Mouse (Mus musculus) embryonic facial prominence, embryonic 14.5 days (tissue): ENCODE measurements around the gene Ncor2. TPM values are rescaled to one million over a fixed set of nuclear protein-coding genes. Genes with fewer than 3 reads are reported as not detected.
A peak's percentile ranks its signal among the peaks of the same experiment; 100 is the strongest.

Source experiments
- ATAC-seq: fragments of 200-750 bp; cut with Nextera tagmentation; 2 replicates; pipeline ENCODE4 v1.8.0; 2017; ENCODE audit warnings: low read depth, moderate number of reproducible peaks, moderate TSS enrichment
- DNase-seq: peaks from one replicate; pipeline ENCODE4 v3.0.0-alpha.2; 2015; ENCODE audit warnings: low spot score
- H3K27ac ChIP-seq: fragments of 300-500 bp; sonication (generic); replicated peaks from 2 replicates; pipeline ENCODE4 v1.5.1; 2014; ENCODE audit warnings: low read depth, mild to moderate bottlenecking, low read length, moderate library complexity
- H3K27me3 ChIP-seq: fragments of 300-500 bp; sonication (generic); replicated peaks from 2 replicates; pipeline ENCODE4 v1.6.1; 2014; ENCODE audit warnings: low read length; ENCODE audit not compliant: control insufficient read depth, insufficient read depth
- H3K36me3 ChIP-seq: fragments of 300-500 bp; sonication (generic); 2 replicates; pipeline ENCODE4 v1.6.1; 2014; ENCODE audit warnings: low read length, mixed read lengths; ENCODE audit not compliant: control insufficient read depth, insufficient read depth
- H3K4me1 ChIP-seq: fragments of 300-500 bp; sonication (generic); 2 replicates; pipeline ENCODE4 v1.6.1; 2014; ENCODE audit warnings: antibody characterized with exemption, low read length; ENCODE audit not compliant: control insufficient read depth, insufficient read depth
- H3K4me2 ChIP-seq: fragments of 300-500 bp; sonication (generic); 2 replicates; pipeline ENCODE4 v1.6.1; 2014; ENCODE audit warnings: low read depth, mild to moderate bottlenecking, low read length, moderate library complexity, mixed read lengths
- H3K4me3 ChIP-seq: fragments of 300-500 bp; sonication (generic); 2 replicates; pipeline ENCODE4 v1.5.1; 2014; ENCODE audit warnings: low read depth, mild to moderate bottlenecking, low read length
- H3K9ac ChIP-seq: fragments of 300-500 bp; sonication (generic); 2 replicates; pipeline ENCODE4 v1.6.1; 2014; ENCODE audit warnings: low read depth, mild to moderate bottlenecking, low read length, moderate library complexity, mixed read lengths
- H3K9me3 ChIP-seq: fragments of 300-500 bp; sonication (generic); 2 replicates; pipeline ENCODE4 v1.6.1; 2016; ENCODE audit warnings: low read length; ENCODE audit not compliant: control insufficient read depth
- WGBS: fragments of 180-500 bp; shearing (Covaris S2); extraction: QIAGEN DNeasy Blood & Tissue Kit; methylation state at CpG from one replicate; pipeline ENCODE4 v1.1.7; 2014; 5-methylcytosine and 5-hydroxymethylcytosine counted together
- polyA plus RNA-seq: library from polyadenylated mRNA; unstranded; fragments of >200 nt; fragmentation: Nextera tagmentation; extraction: Ambion mirVana; gene quantifications from 2 replicates; pipeline ENCODE4 v1.2.1, GENCODE M21; 2014

Gene Ncor2
- polyA plus RNA-seq, 1 experiment from 2014 or later: 37.3 TPM

DNA sequence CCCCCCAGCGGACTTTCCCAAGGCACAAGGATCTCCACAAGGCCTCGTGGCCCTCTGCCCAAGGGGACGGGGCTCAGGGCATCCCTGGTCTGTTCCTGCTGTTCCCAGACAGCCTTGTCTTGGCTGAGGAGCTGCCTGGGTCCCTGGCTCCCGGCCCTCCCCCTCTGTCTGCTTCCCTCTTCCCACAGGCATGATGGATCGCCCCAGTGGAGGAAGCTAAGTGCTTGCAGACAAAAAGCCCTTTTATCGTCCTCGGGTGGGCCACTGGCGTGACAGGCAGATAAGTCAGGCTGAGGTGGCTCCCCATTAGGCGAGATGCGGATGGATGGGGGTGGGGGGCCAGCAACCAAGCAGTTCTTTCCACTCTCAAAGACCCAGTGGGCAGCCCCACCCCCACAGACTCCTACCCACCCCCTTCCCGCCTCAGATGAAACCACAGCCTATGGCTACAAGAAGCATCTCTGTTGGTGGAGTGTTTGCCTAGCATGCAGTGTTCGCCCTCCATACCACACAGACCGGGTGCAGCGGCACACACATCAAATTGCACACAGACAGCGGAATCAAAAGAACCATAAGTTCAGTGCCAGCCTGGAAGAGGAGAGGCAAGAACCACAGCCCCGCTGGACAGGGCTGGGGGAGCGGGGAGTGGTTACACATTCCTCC is 27.0 kb downstream of the Ncor2 start:
- H3K36me3 ChIP-seq: no peaks in the 10 kb centered on the region; the same call in 1 of the 2 replicates
- H3K27me3 ChIP-seq: no peaks in the 10 kb centered on the region
- DNase-seq (peak; percentile 86), ATAC-seq (peak; percentile 62)
- no peak overlapping the region for H3K4me3 ChIP-seq
- peaks cover 56% of the 10 kb centered on the region for H3K4me1 ChIP-seq
- no peaks in the 10 kb centered on the region for H3K9me3 ChIP-seq
- 10% methylated on average over 15 of the region's 17 CpGs for WGBS
- peak overlapping the region; percentile 78 for H3K27ac ChIP-seq
- H3K4me2 ChIP-seq: peak overlapping the region; percentile 30
- H3K9ac ChIP-seq: 0 out of 2 replicates have a peak overlapping the region, but pooled peaks have one; percentile 40

DNA sequence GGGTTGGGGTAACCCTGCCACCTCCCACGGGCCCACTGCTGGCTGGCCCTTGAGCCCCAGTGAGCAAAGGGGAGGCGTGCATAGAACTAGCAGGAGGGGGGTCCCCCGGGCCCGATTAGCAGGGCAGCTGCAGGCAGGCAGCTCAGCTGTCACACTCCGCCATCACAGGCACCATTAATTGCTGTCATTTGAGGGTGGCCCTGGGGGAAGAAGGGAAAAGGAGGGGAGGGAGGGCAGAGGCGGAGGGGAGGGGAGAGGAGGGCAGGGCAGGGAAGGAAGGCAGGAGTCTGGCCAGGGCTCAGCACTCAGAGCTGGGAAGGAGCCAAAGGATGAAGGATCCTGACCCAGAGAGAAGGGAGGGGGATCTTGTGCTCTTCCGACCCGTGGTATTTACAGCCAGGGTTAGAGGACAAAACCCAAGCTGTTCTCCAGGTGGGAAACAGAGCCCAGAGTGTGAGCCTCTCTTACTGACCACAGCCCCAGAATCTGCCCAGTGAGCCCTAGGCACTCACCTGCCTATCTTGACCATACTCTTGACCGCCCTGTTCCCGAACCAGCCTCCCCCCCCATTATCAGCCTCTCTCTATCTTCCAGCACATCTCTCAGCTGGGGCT is 28.0 kb downstream of the Ncor2 start:
- Histone ChIP-seq H3K9ac (0 out of 2 replicates have a peak overlapping the region, but pooled peaks have one; percentile 21), H3K36me3 (no peaks in the 10 kb centered on the region; the same call in 1 of the 2 replicates), H3K27me3 (no peaks in the 10 kb centered on the region), H3K9me3 (no peaks in the 10 kb centered on the region), H3K4me1 (peaks cover 51% of the 10 kb centered on the region), H3K4me3 (no peak overlapping the region), H3K4me2 (peak overlapping the region; percentile 3; the same call in 1 of the 2 replicates), H3K27ac (peak overlapping the region; percentile 78)
- ATAC-seq (peak; percentile 39), DNase-seq (peak; percentile 90)
- WGBS: 27% methylated on average over 10 of the region's 10 CpGs

DNA sequence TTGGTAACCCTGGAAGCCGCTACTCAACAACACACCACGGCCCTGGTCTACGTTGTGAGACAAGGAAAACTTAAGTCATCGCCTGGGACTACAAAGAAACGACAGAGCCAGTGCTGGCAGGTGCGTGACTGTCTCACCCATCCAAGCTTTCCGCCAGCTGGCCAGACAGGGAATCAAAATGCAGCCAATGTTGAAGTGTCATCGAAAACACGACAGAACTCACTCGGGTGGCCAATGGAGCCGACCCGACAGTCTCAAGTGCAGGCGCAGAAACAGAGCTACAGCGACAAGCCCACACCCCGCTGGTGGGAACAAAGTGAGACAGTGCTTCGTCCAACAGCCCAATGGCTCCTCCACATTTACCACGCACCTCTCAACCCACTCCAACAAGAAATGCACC is 29.9 kb downstream of the Ncor2 start:
- no peak overlapping the region for H3K4me3 ChIP-seq
- peak overlapping the region; percentile 10; the same call in 1 of the 2 replicates for H3K4me2 ChIP-seq
- DNase-seq (no peak), ATAC-seq (no peak)
- H3K36me3 ChIP-seq: no peaks in the 10 kb centered on the region; the same call in 1 of the 2 replicates
- peaks cover 54% of the 10 kb centered on the region for H3K4me1 ChIP-seq
- H3K27ac ChIP-seq: peak overlapping the region; percentile 59
- H3K9me3 ChIP-seq: no peaks in the 10 kb centered on the region
- H3K9ac ChIP-seq: no peak overlapping the region
- WGBS: 76% methylated on average over 17 of the region's 17 CpGs
- no peaks in the 10 kb centered on the region for H3K27me3 ChIP-seq

DNA sequence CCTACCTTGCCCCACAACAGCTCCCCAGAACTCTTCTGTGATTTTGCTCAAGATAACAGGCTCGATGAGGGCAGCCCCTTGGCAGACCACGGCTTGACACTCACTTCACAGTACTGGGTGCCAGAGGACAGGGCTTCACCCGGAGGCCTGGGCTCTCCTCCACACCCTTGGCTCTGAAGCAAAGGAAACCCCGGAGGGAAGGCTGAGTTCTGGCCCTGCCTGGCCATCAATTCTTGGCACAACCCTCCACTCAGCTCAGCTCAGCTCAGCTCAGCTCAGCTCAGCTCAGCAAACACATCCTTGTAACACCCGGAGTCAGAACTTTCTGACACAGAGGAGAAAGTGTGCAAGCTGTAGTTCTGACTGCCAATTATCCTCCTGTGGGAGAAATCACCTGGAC is 30.3 kb downstream of the Ncor2 start:
- peak overlapping the region; percentile 10; the same call in 1 of the 2 replicates for H3K4me2 ChIP-seq
- H3K4me1 ChIP-seq: peaks cover 56% of the 10 kb centered on the region
- whole genome bisulfite sequencing: 37% methylated on average over 5 of the region's 5 CpGs
- H3K9ac ChIP-seq: no peak overlapping the region
- no peaks in the 10 kb centered on the region for H3K9me3 ChIP-seq
- no peaks in the 10 kb centered on the region; the same call in 1 of the 2 replicates for H3K36me3 ChIP-seq
- H3K4me3 ChIP-seq: no peak overlapping the region
- ATAC-seq (peak; percentile 7; the same call in 1 of the 2 replicates), DNase-seq (peak; percentile 49)
- peak overlapping the region; percentile 59 for H3K27ac ChIP-seq
- H3K27me3 ChIP-seq: no peaks in the 10 kb centered on the region

DNA sequence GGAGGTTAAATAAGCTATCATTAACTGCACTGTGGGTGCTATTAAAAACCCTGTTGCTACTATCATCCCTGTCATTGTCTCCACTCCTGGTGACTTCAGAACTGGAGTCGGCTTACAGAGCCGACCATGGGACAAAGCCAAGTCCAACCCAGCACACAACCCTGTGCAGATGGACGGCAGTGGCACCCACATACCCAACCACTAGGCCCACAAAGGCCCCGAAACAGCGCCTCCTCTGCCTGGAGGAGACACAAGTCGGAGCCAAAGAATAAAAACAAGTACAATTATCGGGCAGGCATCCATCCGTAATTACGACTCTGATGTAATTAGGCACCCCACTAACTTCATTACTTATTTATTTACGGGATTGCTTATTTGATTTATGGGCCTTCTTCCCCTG is 30.8 kb downstream of the Ncor2 start:
- DNase-seq (peak; percentile 41), ATAC-seq (no peak)
- H3K27me3 ChIP-seq: no peaks in the 10 kb centered on the region
- H3K9ac ChIP-seq: no peak overlapping the region
- H3K9me3 ChIP-seq: no peaks in the 10 kb centered on the region
- peak overlapping the region; percentile 59 for H3K27ac ChIP-seq
- H3K4me3 ChIP-seq: no peak overlapping the region
- peak overlapping the region; percentile 10; the same call in 1 of the 2 replicates for H3K4me2 ChIP-seq
- no peaks in the 10 kb centered on the region; the same call in 1 of the 2 replicates for H3K36me3 ChIP-seq
- H3K4me1 ChIP-seq: peaks cover 57% of the 10 kb centered on the region
- 62% methylated on average over 10 of the region's 10 CpGs for WGBS

- Histone ChIP-seq H3K4me3 (no peak overlapping the region), H3K27ac (no peak overlapping the region), H3K4me2 (no peak overlapping the region), H3K9me3 (no peaks in the 10 kb centered on the region), H3K9ac (no peak overlapping the region), H3K27me3 (no peaks in the 10 kb centered on the region), H3K36me3 (no peaks in the 10 kb centered on the region), H3K4me1 (peaks cover 55% of the 10 kb centered on the region)
- DNase-seq (peak; percentile 18), ATAC-seq (no peak)
- WGBS: 81% methylated on average over 4 of the region's 5 CpGs
Observed at GRCm38 (mm10) chr5:125147124-125147523, 31.9 kb downstream of the Ncor2 start.

DNA sequence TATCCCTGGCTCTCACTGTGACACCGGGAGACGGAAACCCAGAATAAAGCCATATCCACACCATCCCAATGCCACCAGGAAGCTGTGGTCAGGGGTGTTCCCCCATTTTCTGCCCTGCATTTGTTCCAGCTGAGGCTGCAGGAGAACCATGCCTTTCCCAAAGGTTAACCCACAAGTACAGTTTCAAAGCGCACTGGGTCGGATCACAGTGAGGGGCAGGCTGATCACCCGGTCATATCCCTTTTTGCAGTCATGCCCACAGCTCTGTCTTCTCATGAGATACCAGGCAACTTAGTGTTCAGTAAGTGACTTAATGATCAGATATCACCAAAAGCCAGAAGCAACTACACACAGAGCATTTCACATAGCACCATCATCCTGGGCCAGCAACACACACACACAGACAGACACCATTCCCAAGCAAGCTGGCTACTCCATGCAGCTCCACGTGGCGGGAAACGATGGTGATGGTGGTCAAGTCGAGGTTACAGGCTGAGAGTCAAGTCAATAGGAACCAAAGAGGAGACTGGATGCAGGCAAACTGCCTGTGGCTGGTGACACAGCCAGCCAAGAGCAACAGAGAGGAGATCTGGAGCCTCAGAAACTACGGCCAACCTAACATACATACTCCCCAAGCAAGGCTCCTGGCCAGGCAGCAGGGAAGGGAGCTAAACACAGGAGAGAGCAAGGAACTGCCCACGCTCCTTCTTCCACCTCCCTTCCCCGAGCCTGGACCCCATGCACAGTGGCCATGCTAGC is 35.7 kb downstream of the Ncor2 start:
- no peak overlapping the region for H3K4me3 ChIP-seq
- peak overlapping the region; percentile 25; the same call in 1 of the 2 replicates for H3K27ac ChIP-seq
- DNase-seq (peak; percentile 23), ATAC-seq (no peak)
- no peak overlapping the region for H3K9ac ChIP-seq
- no peaks in the 10 kb centered on the region for H3K36me3 ChIP-seq
- no peaks in the 10 kb centered on the region for H3K9me3 ChIP-seq
- WGBS: 72% methylated on average over 12 of the region's 12 CpGs
- no peaks in the 10 kb centered on the region for H3K27me3 ChIP-seq
- peaks cover 56% of the 10 kb centered on the region for H3K4me1 ChIP-seq
- H3K4me2 ChIP-seq: no peak overlapping the region

DNA sequence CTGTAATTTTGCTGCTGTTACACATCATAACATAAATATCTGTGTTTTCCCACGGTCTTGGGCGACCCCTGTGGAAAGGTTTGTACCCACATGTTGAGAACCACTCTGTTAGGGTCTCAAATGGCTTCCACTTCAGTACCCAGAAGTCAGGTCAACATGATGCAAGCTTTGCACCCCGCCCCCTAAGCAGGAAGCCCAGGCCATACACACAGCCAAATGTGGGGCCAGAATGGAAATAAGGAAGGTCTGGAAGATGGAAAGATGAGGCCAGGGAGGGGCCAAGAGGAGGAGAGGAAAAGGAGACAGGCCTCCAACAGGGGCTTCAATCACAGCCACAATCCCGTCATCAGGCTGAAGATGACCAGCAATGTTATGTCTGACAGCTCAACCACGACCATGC is 37.1 kb downstream of the Ncor2 start:
- Histone ChIP-seq H3K27ac (peak overlapping the region; percentile 99), H3K4me1 (peaks cover 67% of the 10 kb centered on the region), H3K4me2 (peak overlapping the region; percentile 71), H3K27me3 (no peaks in the 10 kb centered on the region), H3K4me3 (no peak overlapping the region), H3K9ac (0 out of 2 replicates have a peak overlapping the region, but pooled peaks have one; percentile 68), H3K9me3 (no peaks in the 10 kb centered on the region), H3K36me3 (no peaks in the 10 kb centered on the region)
- ATAC-seq: no peak
- WGBS: 46% methylated on average over 5 of the region's 5 CpGs
- peak; percentile 34 for DNase-seq
